Mouse (Mus musculus): ENCODE data around the gene Pheta2. TPM values are rescaled to one million over a fixed set of nuclear protein-coding genes. Genes with fewer than 3 reads are reported as not detected.

The Pheta2 gene
- total RNA-seq, 2 experiments from 2014 or later = 0.25 to 0.42 TPM

DNA sequence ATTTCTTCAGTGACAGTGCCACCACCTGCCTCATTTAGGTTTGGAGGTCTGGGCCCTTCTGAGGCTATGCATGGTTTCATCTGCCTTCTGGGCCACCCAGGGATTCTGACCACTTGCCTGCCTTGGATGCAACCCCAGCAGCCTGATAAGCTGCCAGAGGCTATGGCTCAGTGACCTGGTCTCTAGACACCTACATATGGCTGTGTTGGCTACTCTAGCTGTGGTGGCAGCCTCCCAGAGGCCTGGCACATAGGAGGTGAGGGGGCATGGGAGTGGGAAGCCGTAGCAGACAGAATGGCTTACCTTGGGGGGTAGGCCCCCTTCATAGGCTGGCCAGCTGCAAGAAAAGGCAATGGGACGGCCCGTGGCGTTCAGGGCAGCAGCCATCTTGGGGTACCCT lies 3.5 kb upstream of the Pheta2 start:
- H3K27ac ChIP-seq = no peak overlapping the region
- intact Hi-C loops (cut with DNase I) = no loop called here
- H3K4me3 ChIP-seq = no peak overlapping the region
- no peak for DNase-seq (ENCODE audit: extremely low spot score in 1 of 2, low spot score in 2 of 2)
- no peak for TF ChIP-seq CTCF (IDR thresholded peaks at IDR 0.05)

DNA sequence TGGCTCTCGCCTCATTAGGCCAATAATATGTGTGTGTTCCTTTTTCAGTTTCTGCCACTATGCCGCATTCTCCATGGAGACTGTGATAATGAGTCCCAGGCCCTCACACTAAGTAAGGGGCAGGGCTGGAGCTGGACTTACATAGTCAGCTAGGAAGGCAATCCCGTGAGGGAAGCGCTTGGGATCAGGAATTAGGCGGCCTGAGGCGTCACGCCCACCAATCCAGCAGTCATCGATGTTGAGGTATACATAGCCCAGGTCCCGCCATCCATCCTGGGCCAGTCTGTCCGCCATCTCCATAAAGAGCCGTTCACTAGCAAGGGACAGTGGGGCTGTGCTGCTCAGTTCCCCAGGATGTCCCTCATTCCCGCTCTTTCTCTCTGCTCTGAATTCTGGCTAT lies 2.1 kb upstream of the Pheta2 start:
- intact Hi-C loops (cut with DNase I) = no loop called here
- no peak for DNase-seq (ENCODE audit: extremely low spot score in 1 of 2, low spot score in 2 of 2)
- Histone ChIP-seq H3K4me3 (no peak overlapping the region), H3K27ac (no peak overlapping the region)
- no peak for TF ChIP-seq CTCF (IDR thresholded peaks at IDR 0.05)

DNA sequence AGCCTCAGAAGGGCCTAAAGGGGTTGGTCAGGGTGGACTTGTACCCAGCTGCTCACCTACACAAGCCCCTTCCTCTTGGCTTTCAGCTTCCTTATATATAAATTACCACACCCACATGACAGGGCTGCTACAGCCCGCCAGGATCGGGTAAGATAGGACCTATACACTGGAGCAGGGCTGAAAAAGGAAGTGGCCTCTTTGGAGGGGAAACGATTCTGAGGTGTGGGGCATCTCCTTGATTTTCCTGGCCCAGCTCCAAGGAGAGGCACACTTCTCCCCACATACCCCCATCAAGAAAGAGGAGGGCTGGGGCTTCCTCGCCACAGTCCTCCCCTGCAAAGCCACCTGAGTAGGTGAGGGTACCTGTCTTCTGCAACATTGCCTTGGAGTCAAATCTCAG lies 867 bp upstream of the Pheta2 start:
- intact Hi-C loops (cut with DNase I) = no loop called here
- DNase-seq (ENCODE audit: extremely low spot score in 1 of 2, low spot score in 2 of 2) = no peak
- peak overlapping the region; percentile 86 for H3K4me3 ChIP-seq
- H3K27ac ChIP-seq = no peak overlapping the region
- no peak for TF ChIP-seq CTCF (IDR thresholded peaks at IDR 0.05)

DNA sequence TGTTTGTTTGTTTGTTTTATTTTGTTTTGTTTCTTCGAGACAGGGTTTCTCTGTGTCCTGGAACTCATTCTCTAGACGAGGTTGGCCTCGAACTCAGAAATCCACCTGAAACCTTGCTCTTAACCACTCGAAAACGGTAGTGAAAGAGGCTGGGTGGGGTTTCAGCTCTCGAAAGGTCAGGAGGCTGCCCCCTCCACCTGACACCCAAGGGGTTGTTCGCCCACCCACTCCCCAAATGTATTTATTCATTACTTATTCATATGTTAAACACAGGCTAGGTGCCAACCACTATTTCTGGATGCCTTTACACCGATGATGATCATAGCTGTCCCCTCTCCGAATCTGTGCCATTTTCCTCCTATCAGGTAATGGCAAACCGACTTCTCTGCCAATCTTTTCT lies 408 bp downstream of the Pheta2 start:
- no peak for DNase-seq (ENCODE audit: extremely low spot score in 1 of 2, low spot score in 2 of 2)
- intact Hi-C loops (cut with DNase I) = no loop called here
- Histone ChIP-seq H3K4me3 (peak overlapping the region; percentile 86), H3K27ac (peak overlapping the region; percentile 73; the same call in 1 of the 2 replicates)
- TF ChIP-seq CTCF (IDR thresholded peaks at IDR 0.05) = no peak

DNA sequence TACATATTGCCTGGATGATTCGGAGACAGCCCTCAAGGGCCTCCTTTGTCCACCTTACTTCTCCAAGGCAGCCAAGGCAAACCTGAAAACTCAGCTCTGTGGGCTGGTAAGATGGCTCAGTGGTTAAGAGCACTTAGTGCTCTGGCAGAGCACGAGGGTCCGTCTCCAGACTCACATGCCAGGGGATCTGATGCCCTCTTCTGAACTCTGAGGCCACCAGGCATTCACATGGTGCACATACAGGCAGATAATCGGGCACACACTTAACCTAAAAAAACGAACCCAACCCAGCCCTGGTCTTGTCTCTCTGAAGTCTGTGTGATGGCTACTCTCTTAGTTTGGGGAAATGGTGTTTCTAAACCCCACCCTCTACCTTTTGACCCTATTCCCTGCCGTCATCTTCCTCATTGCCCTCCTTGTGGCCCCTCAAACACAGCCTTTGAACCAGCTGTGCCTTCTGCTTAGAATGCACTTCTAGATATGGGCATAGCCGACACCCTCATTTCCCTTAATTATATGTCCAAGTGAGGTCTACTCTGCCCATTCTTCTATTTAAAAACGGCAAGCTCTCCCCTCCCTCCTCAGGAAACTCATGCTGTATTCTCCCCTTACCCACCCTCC lies 1.0 kb downstream of the Pheta2 start:
- intact Hi-C loops (cut with DNase I) = no loop called here
- no peak overlapping the region for H3K4me3 ChIP-seq
- TF ChIP-seq CTCF (IDR thresholded peaks at IDR 0.05) = no peak
- no peak for DNase-seq (ENCODE audit: extremely low spot score in 1 of 2, low spot score in 2 of 2)
- no peak overlapping the region for H3K27ac ChIP-seq

DNA sequence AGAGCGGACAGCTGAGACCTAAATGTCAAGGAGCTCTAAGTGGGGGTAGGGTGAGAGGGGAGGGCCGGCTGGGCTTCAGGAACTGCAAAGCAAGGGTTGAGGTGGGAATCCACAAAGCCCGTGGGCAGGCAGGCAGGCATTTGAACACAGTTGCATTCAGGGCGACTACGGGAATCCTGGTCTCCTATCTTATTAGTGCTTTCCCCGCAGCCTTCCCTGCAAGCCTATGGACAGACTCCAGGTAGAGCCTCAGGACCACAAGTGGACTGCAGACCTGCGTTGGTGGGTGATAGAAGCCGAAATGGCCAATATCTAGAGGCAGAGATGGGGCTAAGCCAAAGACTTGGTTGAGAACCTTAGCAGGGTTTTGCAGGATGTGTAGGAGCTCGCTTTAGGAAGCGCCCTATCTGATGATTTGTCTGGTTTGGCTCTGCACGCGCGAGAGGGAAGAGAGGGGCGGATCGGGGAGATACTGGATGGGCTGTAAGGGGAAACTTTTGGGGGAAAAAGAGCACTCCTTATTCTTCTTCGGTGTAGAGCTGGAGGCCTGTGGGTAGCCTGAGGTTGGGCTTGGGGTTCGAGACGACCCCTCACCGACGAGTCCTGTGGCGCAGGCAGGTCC lies 1.8 kb downstream of the Pheta2 start:
- no peak for DNase-seq (ENCODE audit: extremely low spot score in 1 of 2, low spot score in 2 of 2)
- intact Hi-C loops (cut with DNase I) = no loop called here
- no peak overlapping the region for H3K27ac ChIP-seq
- no peak overlapping the region for H3K4me3 ChIP-seq
- no peak for TF ChIP-seq CTCF (IDR thresholded peaks at IDR 0.05)

DNA sequence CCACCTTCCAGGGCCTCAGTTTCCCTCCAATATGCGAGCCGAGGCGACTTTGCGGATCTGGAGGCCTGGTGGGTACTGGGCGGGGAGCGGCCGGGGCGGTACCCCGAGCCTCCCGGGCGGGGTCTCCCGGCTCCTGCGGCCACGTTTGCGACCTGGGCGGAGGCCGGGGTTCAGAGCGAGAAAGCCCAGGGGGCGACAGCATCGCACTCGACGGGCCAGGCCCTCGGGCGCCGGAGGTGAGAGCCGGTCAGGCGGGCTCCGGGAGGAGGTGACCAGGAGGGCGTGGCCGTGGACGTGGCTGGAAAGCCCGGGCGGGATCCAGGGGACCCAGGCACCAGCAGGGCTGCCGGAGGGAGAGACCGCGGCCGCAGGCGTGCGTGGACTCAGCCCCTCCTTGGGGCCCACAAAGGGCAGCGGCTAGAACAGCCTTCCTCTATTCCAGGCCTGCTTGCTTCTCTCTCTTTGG lies 2.3 kb downstream of the Pheta2 start:
- DNase-seq (ENCODE audit: extremely low spot score in 1 of 2, low spot score in 2 of 2) = no peak
- intact Hi-C loops (cut with DNase I) = no loop called here
- H3K4me3 ChIP-seq = peak overlapping the region; percentile 30
- no peak overlapping the region for H3K27ac ChIP-seq
- no peak for TF ChIP-seq CTCF (IDR thresholded peaks at IDR 0.05)

DNA sequence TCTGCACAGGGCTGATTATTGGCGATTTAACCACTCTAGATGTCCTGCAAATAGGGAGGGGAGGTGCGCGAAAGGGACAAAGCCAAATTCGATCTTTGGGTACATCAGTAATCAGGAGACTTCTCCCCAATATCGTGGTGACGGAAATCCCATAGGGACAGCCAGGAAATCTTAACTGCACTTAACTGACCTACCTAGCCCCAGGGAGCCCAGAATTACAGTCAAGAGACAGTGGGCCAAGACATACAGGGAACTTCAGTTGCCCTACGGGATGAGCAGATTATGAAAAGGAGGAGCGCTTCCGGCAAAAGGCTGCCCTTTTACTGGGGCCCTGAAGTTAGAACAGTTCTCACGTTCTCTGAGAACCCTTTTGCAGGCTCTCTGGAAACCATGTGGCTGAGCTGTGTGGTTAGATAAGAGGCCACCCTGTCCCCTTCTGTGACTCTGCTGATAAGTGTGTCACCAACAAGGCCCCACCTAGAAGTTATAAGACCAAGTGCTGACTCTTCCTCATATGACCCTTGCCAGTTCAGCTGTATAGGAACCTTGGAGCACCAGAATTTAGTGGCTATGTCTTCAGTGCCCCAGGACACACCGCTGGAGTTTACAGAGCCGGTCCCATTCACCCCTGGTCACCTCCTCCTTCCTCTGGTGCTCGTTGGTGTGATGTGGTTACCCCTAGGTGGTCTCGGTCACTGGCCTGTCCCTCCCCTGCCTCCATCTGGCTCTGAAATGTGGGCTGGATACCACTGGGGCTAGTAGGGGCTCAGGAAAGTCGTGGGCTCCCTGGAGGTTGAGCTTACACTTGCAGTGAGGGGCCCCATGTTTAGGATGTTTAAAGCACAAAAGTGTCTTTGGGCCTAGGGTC lies 3.2 kb downstream of the Pheta2 start:
- TF ChIP-seq CTCF (IDR thresholded peaks at IDR 0.05) = no peak
- no peak for DNase-seq (ENCODE audit: extremely low spot score in 1 of 2, low spot score in 2 of 2)
- no peak overlapping the region for H3K4me3 ChIP-seq
- H3K27ac ChIP-seq = no peak overlapping the region
- intact Hi-C loops (cut with DNase I) = no loop called here

DNA sequence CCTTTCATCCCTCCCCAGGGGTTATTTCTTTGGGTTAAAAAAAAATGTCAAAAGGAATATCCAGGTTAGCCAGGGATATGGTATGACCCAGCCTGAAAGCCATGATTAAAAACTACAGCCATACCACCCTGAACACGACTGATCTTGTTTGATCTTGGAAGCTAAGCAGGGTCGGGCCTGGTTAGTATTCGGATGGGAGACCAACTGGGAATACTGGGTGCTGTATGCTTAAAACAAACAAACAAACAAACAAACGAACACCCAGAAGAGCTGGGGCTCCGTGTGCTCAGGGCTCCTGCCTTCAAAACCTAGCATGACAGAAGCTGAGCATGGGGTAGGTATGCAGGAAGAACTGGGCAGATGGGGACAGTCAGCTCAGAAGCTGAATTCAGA lies 3.8 kb downstream of the Pheta2 start:
- DNase-seq (ENCODE audit: extremely low spot score in 1 of 2, low spot score in 2 of 2) = no peak
- no peak for TF ChIP-seq CTCF (IDR thresholded peaks at IDR 0.05)
- intact Hi-C loops (cut with DNase I) = no loop called here
- no peak overlapping the region for H3K4me3 ChIP-seq
- no peak overlapping the region for H3K27ac ChIP-seq

DNA sequence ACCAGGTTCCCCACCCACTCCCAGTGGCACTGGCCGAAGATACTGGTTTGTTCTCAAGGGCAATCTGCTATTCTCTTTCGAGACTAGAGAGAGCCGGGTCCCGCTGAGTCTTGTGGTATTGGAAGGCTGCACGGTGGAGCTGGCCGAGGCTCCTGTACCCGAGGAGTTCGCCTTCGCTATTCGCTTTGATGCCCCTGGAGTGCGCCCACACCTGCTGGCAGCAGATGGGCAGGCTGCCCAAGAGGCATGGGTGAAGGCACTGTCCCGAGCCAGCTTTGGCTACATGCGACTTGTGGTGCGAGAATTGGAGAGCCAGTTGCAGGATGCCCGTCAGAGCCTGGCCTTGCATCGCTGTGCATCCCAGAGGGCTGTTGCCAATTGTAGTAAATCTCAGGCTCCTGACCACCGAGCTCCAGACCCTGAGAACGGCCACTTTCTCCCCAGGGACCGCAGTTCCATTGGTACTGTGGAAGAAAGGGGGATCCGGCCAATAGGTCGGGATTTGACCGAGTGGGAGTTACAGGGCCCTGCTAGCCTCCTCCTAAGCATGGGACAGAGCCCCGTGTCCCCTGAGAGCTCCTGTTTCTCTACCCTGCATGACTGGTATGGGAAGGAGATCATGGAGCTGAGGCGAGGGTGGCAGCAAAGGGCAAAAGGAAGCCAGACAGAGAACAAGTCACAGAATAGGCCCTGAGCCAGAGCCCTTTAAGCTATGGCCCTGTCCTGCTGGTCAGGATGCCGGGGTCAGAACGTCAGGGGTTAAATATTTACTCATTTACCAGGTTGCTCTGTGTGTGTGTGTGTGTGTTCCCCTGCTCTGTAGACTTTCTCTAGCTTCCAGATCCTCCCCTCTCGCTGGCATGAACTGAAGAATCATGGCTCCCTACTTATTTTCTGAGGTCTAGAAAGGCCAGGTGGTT lies 4.9 kb downstream of the Pheta2 start:
- DNase-seq (ENCODE audit: extremely low spot score in 1 of 2, low spot score in 2 of 2) = no peak
- no peak for TF ChIP-seq CTCF (IDR thresholded peaks at IDR 0.05)
- no peak overlapping the region for H3K27ac ChIP-seq
- intact Hi-C loops (cut with DNase I) = no loop called here
- no peak overlapping the region for H3K4me3 ChIP-seq

DNA sequence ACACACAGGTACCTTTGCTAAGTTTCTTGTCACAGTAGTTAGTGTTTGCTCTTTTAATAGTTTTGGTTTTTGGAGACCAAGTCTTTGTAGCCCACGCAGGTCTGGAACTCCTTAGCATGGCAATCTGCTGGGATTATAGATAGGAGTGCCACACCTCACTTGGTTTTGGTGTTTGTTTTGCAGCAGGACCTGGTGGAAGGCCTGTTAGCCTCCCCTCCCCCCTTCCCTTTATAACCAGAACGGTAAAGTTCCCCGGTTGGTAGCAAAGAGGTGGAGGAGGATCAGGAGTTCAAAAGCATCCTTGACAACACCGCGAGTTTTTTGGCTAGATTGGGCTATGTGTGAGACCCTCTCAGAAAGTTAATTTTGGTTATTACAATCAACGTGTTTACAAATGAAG lies 6.2 kb downstream of the Pheta2 start:
- intact Hi-C loops (cut with DNase I) = no loop called here
- TF ChIP-seq CTCF (IDR thresholded peaks at IDR 0.05) = no peak
- no peak for DNase-seq (ENCODE audit: extremely low spot score in 1 of 2, low spot score in 2 of 2)
- H3K4me3 ChIP-seq = no peak overlapping the region
- H3K27ac ChIP-seq = no peak overlapping the region
